Mouse (Mus musculus) right cerebral cortex, adult 18-20 months (tissue): ENCODE data around the gene Cacna1a.
"Not testable (repeated sequence)": the region's sequence is repeated elsewhere in the genome, so short reads cannot be mapped to it uniquely, and the experiment has no call there.

Experiments
- DNase-seq: peaks from one replicate; pipeline ENCODE4 v3.0.0; 2022; ENCODE audit warnings: mixed read lengths

Gene Cacna1a

GRCm38 (mm10) chr8:84664566-84665384, 276.5 kb downstream of the Cacna1a start:
- peak; percentile 87 for DNase-seq

GRCm38 (mm10) chr8:84665385-84665893, 277.2 kb downstream of the Cacna1a start:
- no peak for DNase-seq

DNA sequence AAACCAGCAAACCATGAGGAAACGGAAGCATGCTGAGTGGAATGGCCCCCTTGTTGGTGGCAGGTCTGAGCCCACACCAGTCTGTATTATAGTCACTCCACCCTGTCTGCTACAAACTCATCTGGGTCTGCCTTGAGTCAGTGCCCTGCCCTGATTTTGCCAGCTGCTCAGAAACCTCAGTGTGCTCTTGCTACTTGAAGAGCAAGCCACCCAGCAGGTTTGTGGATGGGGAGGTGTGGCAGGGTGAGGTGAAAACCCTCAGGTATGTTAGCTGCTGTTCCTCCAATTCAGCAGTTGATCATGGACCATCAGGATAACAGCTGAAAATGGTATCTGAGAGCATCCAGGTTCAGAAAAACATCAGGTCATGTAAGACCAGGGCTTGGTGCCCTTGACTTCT, 279.8 kb downstream of the Cacna1a start:
- no peak for DNase-seq

- DNase-seq, result no peak
Measured at GRCm38 (mm10) chr8:84668731-84669485, 280.7 kb downstream of the Cacna1a start.

DNA sequence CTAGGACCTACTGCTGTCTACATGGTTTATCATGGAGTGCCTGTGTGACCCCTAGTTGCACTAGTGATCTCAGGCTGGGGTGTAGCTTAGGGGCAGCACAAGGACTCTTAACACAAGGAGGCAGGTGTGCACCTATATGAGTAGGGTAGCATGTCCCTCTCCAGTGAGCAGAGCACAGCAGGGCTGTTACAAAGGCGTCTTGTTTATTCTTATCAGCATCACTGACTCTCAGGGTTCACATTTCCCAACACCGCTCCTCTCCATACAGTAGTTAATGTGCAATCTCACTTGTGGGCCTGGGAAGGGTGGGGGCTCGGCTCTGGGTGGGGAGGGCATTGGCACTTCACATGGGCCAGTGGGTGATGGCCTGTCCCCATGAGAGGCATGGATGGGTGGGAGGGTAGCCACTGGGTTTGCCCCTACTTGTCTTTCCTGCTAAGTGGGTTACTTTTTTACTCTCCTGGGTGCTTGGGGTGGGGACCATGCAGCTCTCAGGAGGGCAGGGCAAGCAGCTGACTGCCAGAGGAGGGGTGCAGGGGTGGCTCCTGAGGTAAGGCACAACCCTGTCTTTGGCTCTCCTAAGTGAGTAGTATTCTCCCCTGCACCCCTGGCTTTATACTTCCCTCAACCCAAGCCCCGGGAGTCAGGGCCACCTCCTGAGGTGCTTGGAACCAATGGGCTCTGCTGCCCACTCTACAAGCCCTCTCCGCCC, 282.2 kb downstream of the Cacna1a start:
- not testable (repeated sequence) for DNase-seq

DNA sequence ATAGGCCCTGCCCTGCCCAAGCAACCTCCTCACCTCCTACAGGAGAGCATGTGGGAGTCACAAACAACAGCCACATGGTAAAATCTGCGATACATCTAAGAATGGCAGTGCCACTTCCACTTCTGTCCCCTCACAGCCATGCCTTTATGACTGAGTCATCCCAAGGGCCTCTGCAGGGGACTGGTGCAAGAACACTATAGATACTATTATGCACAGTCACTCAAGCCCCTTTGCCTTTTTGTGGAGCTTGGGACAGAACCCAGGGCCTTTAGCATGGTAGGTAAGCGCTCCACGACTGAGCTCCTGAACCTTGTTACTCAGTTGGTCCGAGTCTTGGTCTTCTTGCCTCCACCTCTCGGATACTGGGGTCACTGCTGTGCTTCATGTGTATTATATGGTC, 289.1 kb downstream of the Cacna1a start:
- no peak for DNase-seq

- DNase-seq, result no peak
Measured at GRCm38 (mm10) chr8:84681476-84681875, 293.2 kb downstream of the Cacna1a start.

- DNase-seq, result no peak
Measured at GRCm38 (mm10) chr8:84682257-84682656, 294.0 kb downstream of the Cacna1a start.

DNA sequence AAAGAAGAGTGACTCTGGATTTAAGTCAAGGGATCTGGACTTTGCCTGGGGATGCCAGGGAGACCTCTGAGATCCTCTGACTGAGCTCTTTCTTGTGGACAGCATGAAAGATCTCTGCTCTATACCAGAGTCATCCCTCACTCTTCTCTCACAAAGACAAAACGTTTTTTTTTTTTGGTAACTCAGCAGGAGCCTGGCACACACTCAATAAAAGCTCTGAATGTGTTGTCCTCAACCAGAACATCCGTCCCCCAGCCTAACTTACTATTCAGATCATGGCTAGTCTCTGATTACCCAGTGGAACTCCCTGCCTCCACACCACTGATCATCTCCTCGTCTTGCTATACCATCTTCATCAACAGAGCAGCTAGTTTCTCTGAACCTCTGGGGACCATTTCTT, 296.3 kb downstream of the Cacna1a start:
- DNase-seq, result no peak

GRCm38 (mm10) chr8:84686191-84687002, 298.2 kb downstream of the Cacna1a start, which contains the start of gene Trmt1:
Gene Trmt1, plus strand, starts transcription at chr8:84686307.
- no peak for DNase-seq

DNA sequence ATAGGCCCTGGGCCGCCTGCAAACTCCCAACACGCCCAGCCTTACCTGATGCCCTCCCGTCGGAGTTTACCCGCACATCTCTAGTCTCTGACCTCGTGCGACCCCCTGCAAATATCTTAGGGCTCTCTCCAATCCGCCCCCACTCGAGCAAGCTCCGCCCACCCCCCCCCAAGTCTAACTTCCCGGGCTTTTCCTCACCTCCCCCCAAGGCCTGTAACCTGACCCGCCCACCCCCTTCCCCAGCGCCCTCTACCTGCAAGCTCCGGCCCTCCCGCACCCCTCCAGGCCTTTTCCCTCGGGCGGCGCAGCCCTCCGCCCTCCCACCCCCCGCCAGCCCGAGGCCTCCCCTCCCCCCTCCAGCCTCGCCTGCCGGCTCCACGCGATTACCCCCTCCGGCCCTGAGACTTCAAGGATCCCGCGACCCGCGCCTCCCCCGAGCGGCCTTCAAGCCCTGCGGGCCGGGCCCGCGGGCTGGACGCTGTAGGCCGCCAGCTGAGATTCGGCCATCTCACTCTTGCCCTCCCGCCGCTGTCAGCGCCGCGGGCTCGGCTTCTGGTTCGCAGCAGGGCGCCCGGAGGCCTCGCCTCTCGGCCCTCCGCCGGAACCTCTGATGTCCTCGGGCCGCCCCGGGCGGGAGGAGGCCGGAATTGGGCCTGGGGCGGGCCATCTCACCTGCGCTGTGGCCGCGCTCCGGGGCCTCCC, 298.9 kb downstream of the Cacna1a start:
- no peak for DNase-seq

GRCm38 (mm10) chr8:84687705-84688100, 299.5 kb downstream of the Cacna1a start, which contains the start of gene Nacc1:
Gene Nacc1, minus strand, starts transcription at chr8:84687862.
- peak; percentile 91 for DNase-seq

DNA sequence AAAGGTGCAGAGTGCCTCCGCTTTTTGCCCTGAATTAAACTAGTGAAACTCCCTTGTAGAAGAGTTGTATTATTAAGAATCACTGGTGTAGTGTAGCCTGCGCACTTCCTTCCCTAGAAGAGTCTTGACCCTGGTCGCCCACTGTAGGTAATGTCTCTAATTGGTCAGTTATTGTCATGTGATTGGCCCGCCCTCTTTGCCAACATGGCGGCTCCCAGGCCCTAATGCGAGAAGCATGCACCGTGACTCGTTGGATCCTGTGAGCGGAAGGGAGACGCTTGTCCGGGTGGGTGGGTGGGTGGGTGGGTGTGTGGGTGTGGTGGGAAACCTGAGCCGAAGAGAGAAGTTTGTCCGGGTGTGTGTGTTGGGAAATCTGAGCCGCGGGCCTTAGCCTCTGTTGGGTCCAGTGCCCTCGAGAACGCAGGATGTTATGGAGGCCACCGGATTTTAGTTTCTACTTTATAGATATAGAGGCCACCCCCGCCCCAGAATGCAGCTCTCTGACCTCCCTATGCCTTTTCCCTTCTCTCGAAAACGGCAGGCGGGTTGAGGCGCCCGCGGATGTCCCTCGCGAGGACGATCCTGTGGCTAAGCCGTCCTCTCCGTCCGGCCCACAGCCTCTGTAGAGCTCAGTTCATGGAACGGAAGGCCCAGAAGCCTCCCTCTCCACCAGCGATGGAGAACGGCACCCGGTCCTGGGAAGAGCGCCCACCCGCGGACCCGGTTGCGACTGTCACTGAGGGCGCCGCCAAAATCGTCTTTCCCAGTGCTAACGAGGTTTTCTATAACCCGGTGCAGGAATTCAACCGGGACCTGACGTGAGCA, 301.1 kb downstream of the Cacna1a start:
- DNase-seq, result peak; percentile 95
